Mouse (Mus musculus) layer of hippocampus, postnatal 36 days (tissue): ENCODE results near the gene Mrpl24. TPM values are rescaled to one million over a fixed set of nuclear protein-coding genes. Genes with fewer than 3 reads are reported as not detected.

Source experiments
- DNase-seq, 2 experiments: peaks; one replicate each; pipeline ENCODE4 v3.0.0; 2022
- total RNA-seq, 2 experiments: library from RNA; stranded (reverse); gene quantifications; 2 replicates each; pipeline ENCODE4 v1.2.3; 2021

Mrpl24 gene
- total RNA-seq, 2 experiments from 2014 or later: 54.7 to 59.8 TPM

- no peak for DNase-seq
These were observed 28.5 kb downstream of the Mrpl24 start for GRCm38 (mm10) chr3:87947811-87948199.

- DNase-seq: no peak
These were observed 29.3 kb downstream of the Mrpl24 start, which contains the start of gene Crabp2 for GRCm38 (mm10) chr3:87948378-87949265. TSS of gene Crabp2 (plus strand) at chr3:87948666.

GRCm38 (mm10) chr3:87949266-87949954, 30.1 kb downstream of the Mrpl24 start:
- no peak for DNase-seq

GRCm38 (mm10) chr3:87949955-87950515, 30.7 kb downstream of the Mrpl24 start:
- DNase-seq: no peak

GRCm38 (mm10) chr3:87951946-87952345, 32.6 kb downstream of the Mrpl24 start:
- no peak for DNase-seq

- DNase-seq: no peak
These were observed 33.1 kb downstream of the Mrpl24 start for GRCm38 (mm10) chr3:87952440-87952839.

GRCm38 (mm10) chr3:87958056-87958455, 38.8 kb downstream of the Mrpl24 start:
- no peak for DNase-seq

- no peak for DNase-seq
These were observed 39.2 kb downstream of the Mrpl24 start for GRCm38 (mm10) chr3:87958476-87958875.

GRCm38 (mm10) chr3:87958967-87959366, 39.7 kb downstream of the Mrpl24 start:
- no peak for DNase-seq

- no peak for DNase-seq
These were observed 40.1 kb downstream of the Mrpl24 start for GRCm38 (mm10) chr3:87959371-87959770.

GRCm38 (mm10) chr3:87960191-87960585, 40.9 kb downstream of the Mrpl24 start:
- no peak for DNase-seq

- peak; percentile 76 to 78 for DNase-seq
These were observed 41.4 kb downstream of the Mrpl24 start for GRCm38 (mm10) chr3:87960586-87961191.

- peak in 1 of 2 experiments; percentile 46 for DNase-seq
These were observed 51.1 kb downstream of the Mrpl24 start for GRCm38 (mm10) chr3:87970184-87970938.

- DNase-seq: no peak
These were observed 51.7 kb downstream of the Mrpl24 start, which contains the start of gene Nes for GRCm38 (mm10) chr3:87970939-87971488. TSS of gene Nes (plus strand) at chr3:87971078.

GRCm38 (mm10) chr3:87971489-87972202, 52.3 kb downstream of the Mrpl24 start:
- DNase-seq: no peak

- DNase-seq: no peak
These were observed 52.9 kb downstream of the Mrpl24 start for GRCm38 (mm10) chr3:87972203-87972664.

- DNase-seq: no peak
These were observed 53.5 kb downstream of the Mrpl24 start for GRCm38 (mm10) chr3:87972776-87973175.
